Mouse (Mus musculus): Measurements from ENCODE around the gene Chia1.
"Not testable (repeated sequence)": the region's sequence is repeated elsewhere in the genome, so short reads cannot be mapped to it uniquely, and the experiment has no call there.

DNA sequence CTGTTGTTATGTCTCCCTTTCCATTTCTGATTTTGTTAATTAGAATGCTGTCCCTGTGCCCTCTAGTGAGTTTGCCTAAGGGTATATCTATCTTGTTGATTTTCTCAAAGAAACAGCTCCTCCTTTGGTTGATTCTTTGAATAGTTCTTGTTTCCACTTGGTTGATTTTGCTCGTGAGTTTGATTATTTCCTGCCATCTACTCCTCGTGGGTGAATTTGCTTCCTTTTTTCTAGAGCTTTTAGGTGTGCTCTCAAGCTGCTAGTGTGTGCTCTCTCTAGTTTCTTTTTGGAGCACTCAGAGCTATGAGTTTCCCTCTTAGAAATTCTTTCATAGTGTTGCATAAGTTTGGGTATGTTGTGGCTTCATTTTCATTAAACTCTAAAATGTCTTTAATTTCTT is 61.9 kb downstream of the Chia1 start:
- TF ChIP-seq CTCF (IDR thresholded peaks at IDR 0.05); POLR2A (IDR thresholded peaks at IDR 0.05; ENCODE audit: insufficient read depth, low read depth, low read length); EP300 (IDR thresholded peaks at IDR 0.05; ENCODE audit: insufficient read depth, low read depth, low read length): not testable (repeated sequence)

All from heart, adult 2 months (tissue).